Mouse (Mus musculus): ENCODE data around the gene B3gat3. TPM values are rescaled to one million over a fixed set of nuclear protein-coding genes. Genes with fewer than 3 reads are reported as not detected.
"Not testable (repeated sequence)": the region's sequence is repeated elsewhere in the genome, so short reads cannot be mapped to it uniquely, and the experiment has no call there.

Gene B3gat3
- polyA plus RNA-seq (2015; fragmentation: Nextera tagmentation; extraction: Ambion mirVana), result 47.1 and 48.6 TPM in 2 replicates

- Histone ChIP-seq H3K4me2 (peak within 1 kb of the TSS; percentile 59), H3K9me3 (no peaks in the 10 kb centered on the region), H3K9ac (peak within 1 kb of the TSS; percentile 66), H3K27ac (peak within 1 kb of the TSS; percentile 91), H3K4me3 (peak within 1 kb of the TSS; percentile 76), H3K36me3 (peaks cover 28% of the 10 kb centered on the region), H3K27me3 (no peaks in the 10 kb centered on the region), H3K4me1 (peaks cover 13% of the 10 kb centered on the region)
- peak; percentile 93 for ATAC-seq (ENCODE audit: insufficient number of reproducible peaks, low FRiP score, low TSS enrichment, low read depth)
- WGBS, result 1% methylated on average over 49 of the region's 50 CpGs
Observed at GRCm38 (mm10) chr19:8920073-8920736, at the start of gene B3gat3. B3gat3 (plus strand) TSS chr19:8920374.

DNA sequence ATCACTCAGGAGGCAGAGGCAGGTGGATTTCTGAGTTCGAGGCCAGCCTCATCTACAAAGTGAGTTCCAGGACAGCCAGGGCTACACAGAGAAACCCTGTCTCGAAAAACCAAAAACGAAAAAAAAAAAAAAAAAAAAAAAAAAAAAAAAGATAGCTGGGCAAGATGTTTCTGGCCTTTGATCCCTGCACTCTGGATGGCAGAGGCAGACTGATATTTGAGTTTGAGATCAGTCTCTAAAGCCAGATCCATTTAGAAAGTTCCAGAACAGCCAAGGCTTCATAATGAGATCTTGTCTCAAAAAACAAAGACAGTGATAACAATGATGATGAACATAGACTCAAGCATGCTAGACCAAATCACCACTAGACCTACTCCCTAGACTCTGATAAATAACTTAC lies 49.8 kb upstream of the B3gat3 start:
- not testable (repeated sequence) for H3K27ac ChIP-seq; H3K9me3 ChIP-seq; ATAC-seq (ENCODE audit: insufficient number of reproducible peaks, low FRiP score, low TSS enrichment, low read depth); H3K4me3 ChIP-seq; H3K27me3 ChIP-seq; H3K9ac ChIP-seq
- Histone ChIP-seq H3K36me3 (peaks cover 24% of the 10 kb centered on the region), H3K4me2 (peak overlapping the region; percentile 83; the same call in 1 of the 2 replicates), H3K4me1 (peaks cover 10% of the 10 kb centered on the region)
- 80% methylated on average over 3 of the region's 3 CpGs for WGBS

GRCm38 (mm10) chr19:8870838-8871237 lies 49.3 kb upstream of the B3gat3 start:
- Histone ChIP-seq H3K36me3 (peaks cover 27% of the 10 kb centered on the region), H3K9ac (peak overlapping the region; percentile 97), H3K4me2 (peak overlapping the region; percentile 83), H3K27ac (peak overlapping the region; percentile 74), H3K4me1 (peaks cover 10% of the 10 kb centered on the region), H3K4me3 (peak overlapping the region; percentile 99), H3K9me3 (no peaks in the 10 kb centered on the region), H3K27me3 (no peaks in the 10 kb centered on the region)
- no peak for ATAC-seq (ENCODE audit: insufficient number of reproducible peaks, low FRiP score, low TSS enrichment, low read depth)
- WGBS, result 49% methylated on average over 9 of the region's 9 CpGs

DNA sequence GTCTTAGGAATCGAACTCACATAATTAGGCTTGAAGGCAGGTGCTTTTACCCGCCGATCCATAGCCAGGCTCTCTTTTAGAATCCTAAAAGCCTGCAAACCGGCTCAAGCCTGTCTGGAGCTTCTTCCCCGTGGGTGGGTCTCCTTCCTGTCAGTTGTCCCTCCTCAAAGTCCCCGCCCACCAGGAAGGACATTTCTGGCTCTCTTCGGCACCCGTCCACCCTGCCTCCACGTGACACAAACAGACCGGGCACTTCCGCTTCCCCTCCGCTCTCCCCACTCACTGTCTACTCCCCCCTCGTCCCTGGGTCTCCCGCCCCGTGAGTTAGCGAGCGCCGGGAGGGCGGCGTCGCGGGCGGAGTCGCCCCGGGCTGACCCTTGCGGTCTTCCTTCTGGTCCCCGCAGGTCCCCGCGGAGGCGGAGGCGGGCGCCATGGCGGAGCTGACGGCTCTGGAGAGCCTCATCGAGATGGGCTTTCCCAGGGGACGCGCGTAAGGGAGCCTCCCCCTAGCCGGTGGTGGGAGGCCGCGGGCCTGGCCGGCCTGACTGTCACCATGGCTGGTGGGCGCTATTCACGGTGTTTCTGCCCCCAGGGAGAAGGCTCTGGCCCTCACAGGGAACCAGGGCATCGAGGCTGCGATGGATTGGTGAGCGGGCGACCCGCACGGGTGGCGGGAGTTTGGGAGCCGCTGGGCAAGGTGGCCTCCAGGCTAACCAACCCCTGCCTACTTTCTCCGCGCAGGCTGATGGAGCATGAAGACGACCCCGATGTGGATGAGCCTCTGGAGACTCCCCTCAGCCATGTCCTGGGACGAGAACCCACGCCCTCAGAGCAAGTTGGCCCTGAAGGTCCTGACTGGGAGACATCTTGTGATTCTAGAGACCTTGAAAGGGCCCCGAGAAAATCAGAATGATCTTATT lies 48.6 kb upstream of the B3gat3 start, which contains the start of gene Ubxn1:
Gene Ubxn1 (plus strand): TSS at position 230 of the 920 bp plus-strand sequence.
- H3K4me1 ChIP-seq, result peaks cover 10% of the 10 kb centered on the region
- no peaks in the 10 kb centered on the region for H3K27me3 ChIP-seq
- no peaks in the 10 kb centered on the region for H3K9me3 ChIP-seq
- ATAC-seq (ENCODE audit: insufficient number of reproducible peaks, low FRiP score, low TSS enrichment, low read depth), result peak; percentile 96
- peak within 1 kb of the TSS; percentile 85 for H3K27ac ChIP-seq
- H3K9ac ChIP-seq, result peak within 1 kb of the TSS; percentile 97
- H3K4me2 ChIP-seq, result peak within 1 kb of the TSS; percentile 83
- under 1% methylated on average over 59 of the region's 59 CpGs for WGBS
- H3K36me3 ChIP-seq, result peaks cover 34% of the 10 kb centered on the region
- peak within 1 kb of the TSS; percentile 99 for H3K4me3 ChIP-seq

DNA sequence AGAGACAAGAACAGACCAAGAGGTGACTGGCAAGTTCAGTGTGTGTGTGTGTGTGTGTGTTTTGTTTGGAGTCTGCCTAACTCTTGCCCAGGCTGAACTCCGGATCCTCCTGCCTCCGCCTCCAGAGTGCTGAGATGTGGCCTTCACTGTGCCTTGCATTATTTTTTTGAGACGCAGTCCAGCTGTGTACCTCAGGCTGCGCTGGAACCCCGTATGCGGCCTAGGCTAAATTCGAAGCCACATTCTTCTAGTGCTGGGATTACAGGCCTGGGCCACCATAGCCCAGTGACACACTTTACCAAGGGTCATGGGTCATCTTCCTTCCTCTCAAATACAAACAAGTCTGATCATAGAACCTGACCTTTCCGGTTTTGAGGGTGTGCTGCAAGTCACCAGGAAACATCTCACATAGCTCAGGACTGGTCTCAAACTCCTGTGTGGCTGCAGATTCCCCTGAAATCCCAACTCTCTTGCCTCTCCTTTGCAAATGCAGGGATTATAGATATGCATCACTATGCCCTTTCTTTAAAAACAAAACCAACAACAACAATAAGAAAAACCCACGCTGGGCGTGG lies 47.8 kb upstream of the B3gat3 start:
- no peaks in the 10 kb centered on the region for H3K9me3 ChIP-seq
- no peaks in the 10 kb centered on the region for H3K27me3 ChIP-seq
- peak overlapping the region; percentile 99 for H3K4me3 ChIP-seq
- H3K4me1 ChIP-seq, result peaks cover 10% of the 10 kb centered on the region
- 71% methylated on average over 10 of the region's 10 CpGs for WGBS
- peak overlapping the region; percentile 97 for H3K9ac ChIP-seq
- ATAC-seq (ENCODE audit: insufficient number of reproducible peaks, low FRiP score, low TSS enrichment, low read depth), result no peak
- H3K27ac ChIP-seq, result 0 out of 2 replicates have a peak overlapping the region, but pooled peaks have one; percentile 5
- H3K4me2 ChIP-seq, result peak overlapping the region; percentile 83
- peaks cover 40% of the 10 kb centered on the region for H3K36me3 ChIP-seq

DNA sequence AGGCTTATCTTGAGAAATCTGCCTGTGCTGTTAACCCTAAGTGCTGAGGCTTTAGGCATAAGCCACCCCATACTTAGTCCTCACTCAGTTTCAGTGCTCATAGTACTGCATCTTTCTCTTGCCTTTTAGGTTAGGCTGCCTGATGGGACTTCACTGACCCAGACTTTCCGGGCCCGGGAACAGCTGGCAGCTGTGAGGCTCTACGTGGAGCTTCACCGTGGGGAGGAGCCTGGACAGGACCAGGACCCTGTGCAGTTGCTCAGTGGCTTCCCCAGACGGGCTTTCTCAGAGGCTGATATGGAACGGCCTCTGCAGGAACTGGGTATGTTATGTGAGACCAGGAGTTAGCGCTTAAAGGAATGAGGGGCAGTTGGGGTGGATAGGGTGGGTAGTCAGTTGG lies 45.1 kb upstream of the B3gat3 start:
- Histone ChIP-seq H3K9ac (no peak overlapping the region), H3K9me3 (no peaks in the 10 kb centered on the region), H3K27me3 (no peaks in the 10 kb centered on the region), H3K4me2 (no peak overlapping the region), H3K4me3 (no peak overlapping the region), H3K36me3 (peaks cover 52% of the 10 kb centered on the region), H3K4me1 (peaks cover 18% of the 10 kb centered on the region), H3K27ac (no peak overlapping the region)
- ATAC-seq (ENCODE audit: insufficient number of reproducible peaks, low FRiP score, low TSS enrichment, low read depth), result no peak
- 91% methylated on average over 7 of the region's 7 CpGs for WGBS

DNA sequence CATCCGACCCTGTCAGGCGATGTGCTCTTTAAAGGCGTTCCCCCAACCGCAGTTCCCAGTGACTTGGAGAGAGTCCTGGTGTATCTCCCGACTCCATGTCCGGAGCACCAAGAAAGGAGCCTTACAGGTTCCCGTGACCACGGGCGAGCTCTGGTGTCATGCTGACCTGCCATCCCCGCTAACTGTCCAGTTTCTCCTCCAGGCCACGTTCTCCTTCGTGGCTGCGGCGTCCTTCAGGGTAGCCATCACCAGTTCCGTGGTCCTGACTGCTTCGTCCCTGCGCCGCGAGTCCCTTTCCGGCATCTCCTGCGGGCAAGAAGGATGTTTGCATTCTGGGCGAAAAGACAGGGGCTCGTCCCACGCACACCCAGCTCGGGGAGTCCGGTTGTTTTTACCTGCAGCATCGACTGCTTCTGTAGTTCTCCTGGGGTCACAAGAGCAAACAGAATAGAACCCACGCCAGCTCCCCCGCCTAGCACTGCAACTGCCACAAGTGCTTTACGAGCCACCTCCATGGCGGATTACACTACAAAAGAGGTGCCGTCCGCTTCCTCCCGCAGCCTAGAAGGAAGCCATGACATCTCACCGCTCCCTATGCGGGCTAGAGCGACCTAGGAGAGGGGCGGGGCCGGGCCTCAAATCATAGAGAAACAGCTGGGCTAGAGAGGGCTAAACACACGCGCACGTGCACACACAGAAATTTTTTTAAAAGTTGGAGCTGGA lies 39.7 kb upstream of the B3gat3 start, which contains the start of gene Uqcc3:
Gene Uqcc3 (minus strand): TSS at position 613 of the 723 bp plus-strand sequence.
- Histone ChIP-seq H3K4me1 (peaks cover 10% of the 10 kb centered on the region; the same call in 1 of the 2 replicates), H3K27ac (peak within 1 kb of the TSS; percentile 88), H3K9me3 (no peaks in the 10 kb centered on the region), H3K4me3 (peak within 1 kb of the TSS; percentile 71), H3K27me3 (no peaks in the 10 kb centered on the region), H3K36me3 (peaks cover 27% of the 10 kb centered on the region), H3K4me2 (peak within 1 kb of the TSS; percentile 65), H3K9ac (peak within 1 kb of the TSS; percentile 79)
- peak; percentile 89 for ATAC-seq (ENCODE audit: insufficient number of reproducible peaks, low FRiP score, low TSS enrichment, low read depth)
- under 1% methylated on average over 42 of the region's 42 CpGs for WGBS

DNA sequence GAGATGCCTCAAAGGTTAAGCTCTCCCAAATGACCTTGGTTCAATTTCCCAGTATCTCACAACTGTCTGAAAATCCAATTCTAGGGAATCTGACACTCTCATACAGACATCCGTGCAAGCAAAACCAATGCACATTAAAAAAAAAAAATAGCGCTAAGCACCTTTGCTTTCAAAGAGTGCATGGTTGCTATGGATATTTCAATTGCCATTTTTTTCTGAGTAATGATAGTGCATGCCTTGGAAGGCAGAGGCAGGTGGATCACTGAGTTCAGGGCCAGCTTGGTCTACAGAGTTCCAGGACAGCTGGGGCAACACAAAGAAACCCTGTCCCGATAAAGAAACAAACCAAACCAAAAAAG lies 39.2 kb upstream of the B3gat3 start:
- Histone ChIP-seq H3K4me1 (peaks cover 10% of the 10 kb centered on the region; the same call in 1 of the 2 replicates), H3K36me3 (peaks cover 23% of the 10 kb centered on the region), H3K27ac (peak overlapping the region; percentile 88), H3K4me2 (peak overlapping the region; percentile 65), H3K4me3 (peak overlapping the region; percentile 71), H3K9ac (peak overlapping the region; percentile 79; the same call in 1 of the 2 replicates), H3K9me3 (no peaks in the 10 kb centered on the region), H3K27me3 (no peaks in the 10 kb centered on the region)
- WGBS, result 15% methylated on average over 3 of the region's 3 CpGs
- no peak for ATAC-seq (ENCODE audit: insufficient number of reproducible peaks, low FRiP score, low TSS enrichment, low read depth)

GRCm38 (mm10) chr19:8883616-8884015 lies 36.6 kb upstream of the B3gat3 start, which contains the start of the genes Lbhd1 and Gm49403:
Lbhd1 (plus strand) TSS chr19:8883732.
Gm49403 (plus strand) TSS chr19:8883930.
- Histone ChIP-seq H3K36me3 (0 out of 2 replicates have a peak, but pooled peaks cover 2% of the 10 kb centered on the region), H3K4me2 (no peak within 1 kb of the TSS)
- WGBS, result 73% methylated on average over 3 of the region's 3 CpGs

GRCm38 (mm10) chr19:8886916-8887584 lies 33.1 kb upstream of the B3gat3 start:
- Histone ChIP-seq H3K27ac (peak overlapping the region; percentile 92), H3K27me3 (no peaks in the 10 kb centered on the region), H3K4me1 (peaks cover 14% of the 10 kb centered on the region), H3K9ac (no peak overlapping the region), H3K4me2 (peak overlapping the region; percentile 67; the same call in 1 of the 2 replicates), H3K36me3 (peaks cover 9% of the 10 kb centered on the region), H3K9me3 (no peaks in the 10 kb centered on the region), H3K4me3 (peak overlapping the region; percentile 64)
- no peak for ATAC-seq (ENCODE audit: insufficient number of reproducible peaks, low FRiP score, low TSS enrichment, low read depth)
- WGBS, result 55% methylated on average over 1 of the region's 1 CpGs

More at GRCm38 (mm10) chr19:8883616-8884015, 36.6 kb upstream of the B3gat3 start, which contains the start of the genes Lbhd1 and Gm49403:
- no peak within 1 kb of the TSS for H3K9ac ChIP-seq
- H3K9me3 ChIP-seq, result no peaks in the 10 kb centered on the region
- no peak within 1 kb of the TSS for H3K27ac ChIP-seq
- H3K4me3 ChIP-seq, result no peak within 1 kb of the TSS
- H3K27me3 ChIP-seq, result no peaks in the 10 kb centered on the region
- ATAC-seq (ENCODE audit: insufficient number of reproducible peaks, low FRiP score, low TSS enrichment, low read depth), result no peak
- H3K4me1 ChIP-seq, result peaks cover 17% of the 10 kb centered on the region
